ENCODE assay signal across 16 mouse cellular contexts in the genomic region with DNA sequence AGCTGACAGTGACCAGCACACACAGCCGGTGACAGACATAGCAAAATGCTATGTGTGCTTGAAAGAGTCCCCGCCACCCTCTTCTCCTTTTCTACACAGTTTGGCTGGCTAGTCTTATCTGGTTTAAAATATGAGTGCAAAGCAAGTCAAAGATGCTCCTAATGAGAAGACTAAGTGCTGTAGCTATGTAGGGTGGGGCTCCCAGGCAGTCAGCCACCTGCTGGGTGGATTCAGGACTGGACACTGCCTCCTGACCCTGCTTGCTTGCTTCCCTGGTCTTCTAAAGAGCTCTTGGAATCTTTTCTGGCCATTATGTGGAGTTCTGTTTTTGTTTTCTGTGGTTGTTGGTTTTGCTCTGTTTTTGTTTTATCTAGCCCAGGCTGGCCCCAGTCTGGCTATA.
DNase-seq lines count a peak whose midpoint lies in the region; ATAC-seq and TF ChIP-seq lines count a peak whose summit lies in the region.
"Had no signal": no experiment of that assay in that cellular context is flagged by ENCODE, and none has a peak within 500 bp of the region (broad histone marks: within the 10 kb centered on the region; RNA-seq: fewer than 3 reads in every experiment).

No protein-coding gene starts in this region.

- H3K4me2 ChIP-seq in forebrain, embryonic 11.5 days (ENCODE audit: low read depth, low read length, severe bottlenecking) = no peak overlapping the region
- no peak overlapping the region for H3K4me2 ChIP-seq in forebrain, embryonic 12.5 days
- H3K4me2 ChIP-seq: heart, embryonic 12.5 days had no signal

- peak; percentile 11 for DNase-seq in forebrain, embryonic 10.5 days (ENCODE audit: extremely low spot score, low spot score)
- no peak for DNase-seq in forebrain, embryonic 11.5 days (ENCODE audit: low spot score)
- DNase-seq in layer of hippocampus, adult 2 months (ENCODE audit: low spot score in 2 of 2) = no peak
- no peak for DNase-seq in layer of hippocampus, postnatal 25 days (ENCODE audit: extremely low spot score in 1 of 2, low spot score in 1 of 2)
- DNase-seq in limb, embryonic 10.5 days (ENCODE audit: low spot score) = peak; percentile 21
- no peak for DNase-seq in adrenal gland, postnatal 4 days (ENCODE audit: low spot score in 2 of 2)
- DNase-seq in right cerebral cortex, postnatal 14 days = no peak
- DNase-seq: kidney, adult 11 months; liver; liver, postnatal 0 days; lung, postnatal 14 days; thymus, adult 18-20 months had no signal

- no peak for TF ChIP-seq CTCF in layer of hippocampus, adult 2 months (conservative IDR thresholded peaks at IDR 0.05)

- H3K4me1 ChIP-seq in forebrain, embryonic 10.5 days = peaks cover 63% of the 10 kb centered on the region
- peaks cover 33% of the 10 kb centered on the region for H3K4me1 ChIP-seq in forebrain, embryonic 11.5 days (replicated peaks; ENCODE audit: control insufficient read depth, insufficient read depth, low read length)
- H3K4me1 ChIP-seq in forebrain, embryonic 12.5 days = peaks cover 74% of the 10 kb centered on the region
- H3K4me1 ChIP-seq in limb, embryonic 10.5 days = peaks cover 38% of the 10 kb centered on the region

- H3K27ac ChIP-seq in forebrain, embryonic 10.5 days = 0 out of 2 replicates have a peak overlapping the region, but pooled peaks have one; percentile 12
- no peak overlapping the region for H3K27ac ChIP-seq in forebrain, embryonic 11.5 days (ENCODE audit: low read depth, low read length)
- H3K27ac ChIP-seq in layer of hippocampus, adult 2 months = peak overlapping the region; percentile 93
- H3K27ac ChIP-seq in forebrain, embryonic 12.5 days = 0 out of 2 replicates have a peak overlapping the region, but pooled peaks have one; percentile 5
- no peak overlapping the region for H3K27ac ChIP-seq in limb, embryonic 10.5 days

- ATAC-seq in forebrain, embryonic 11.5 days (replicated peaks; ENCODE audit: low FRiP score) = no peak
- no peak for ATAC-seq in forebrain, embryonic 12.5 days (ENCODE audit: low FRiP score)
- ATAC-seq: CD4-positive, CD25-positive, alpha-beta regulatory T cell, adult 4 months; liver, postnatal 0 days had no signal

- 70% methylated on average over 2 of the region's 2 CpGs for WGBS in forebrain, embryonic 10.5 days
- 73% methylated on average over 2 of the region's 2 CpGs for WGBS in forebrain, embryonic 11.5 days
- 70% methylated on average over 2 of the region's 2 CpGs for WGBS in forebrain, embryonic 12.5 days
- WGBS in limb, embryonic 10.5 days = 88% methylated on average over 2 of the region's 2 CpGs

- no peaks in the 10 kb centered on the region for H3K9me3 ChIP-seq in forebrain, embryonic 10.5 days
- H3K9me3 ChIP-seq in forebrain, embryonic 11.5 days (ENCODE audit: control insufficient read depth, low read length) = no peaks in the 10 kb centered on the region
- no peaks in the 10 kb centered on the region for H3K9me3 ChIP-seq in forebrain, embryonic 12.5 days
- no peaks in the 10 kb centered on the region for H3K9me3 ChIP-seq in limb, embryonic 10.5 days (replicated peaks)
- H3K9me3 ChIP-seq: heart, embryonic 12.5 days had no signal

- no peaks in the 10 kb centered on the region for H3K36me3 ChIP-seq in forebrain, embryonic 10.5 days (replicated peaks)
- H3K36me3 ChIP-seq in forebrain, embryonic 11.5 days (ENCODE audit: control insufficient read depth, insufficient read depth, low read length) = no peaks in the 10 kb centered on the region
- H3K36me3 ChIP-seq in forebrain, embryonic 12.5 days (replicated peaks) = no peaks in the 10 kb centered on the region
- no peaks in the 10 kb centered on the region for H3K36me3 ChIP-seq in limb, embryonic 10.5 days
- H3K36me3 ChIP-seq: G1E; heart, embryonic 12.5 days had no signal

- H3K4me3 ChIP-seq in forebrain, embryonic 10.5 days = no peak overlapping the region
- no peak overlapping the region for H3K4me3 ChIP-seq in forebrain, embryonic 11.5 days (ENCODE audit: low read depth, low read length)
- H3K4me3 ChIP-seq in layer of hippocampus, adult 2 months = no peak overlapping the region
- no peak overlapping the region for H3K4me3 ChIP-seq in forebrain, embryonic 12.5 days (replicated peaks)
- no peak overlapping the region for H3K4me3 ChIP-seq in limb, embryonic 10.5 days
- H3K4me3 ChIP-seq: heart, embryonic 12.5 days had no signal

- no peak overlapping the region for H3K9ac ChIP-seq in forebrain, embryonic 11.5 days (ENCODE audit: low read length)
- no peak overlapping the region for H3K9ac ChIP-seq in forebrain, embryonic 12.5 days
- H3K9ac ChIP-seq: heart, embryonic 12.5 days; liver, postnatal 0 days had no signal

- no peaks in the 10 kb centered on the region for H3K27me3 ChIP-seq in forebrain, embryonic 10.5 days (ENCODE audit: poor library complexity, severe bottlenecking)
- no peaks in the 10 kb centered on the region for H3K27me3 ChIP-seq in forebrain, embryonic 11.5 days (ENCODE audit: control insufficient read depth, insufficient read depth, low read length)
- H3K27me3 ChIP-seq in forebrain, embryonic 12.5 days = no peaks in the 10 kb centered on the region
- H3K27me3 ChIP-seq in limb, embryonic 10.5 days (ENCODE audit: low read depth, poor library complexity, severe bottlenecking) = no peaks in the 10 kb centered on the region
- H3K27me3 ChIP-seq: heart, embryonic 12.5 days had no signal

Comparison
In these comparisons a context has a peak if more than half of its experiments do, and no peak if none do; other contexts are left out.
1. DNase-seq: peak in forebrain, embryonic 10.5 days (single experiment) and limb, embryonic 10.5 days (single experiment); none in forebrain, embryonic 11.5 days (single experiment), layer of hippocampus, adult 2 months (0 of 2), layer of hippocampus, postnatal 25 days (0 of 2), adrenal gland, postnatal 4 days (0 of 2) and right cerebral cortex, postnatal 14 days (single experiment).
2. H3K27ac ChIP-seq: peak in forebrain, embryonic 10.5 days (single experiment), layer of hippocampus, adult 2 months (single experiment) and forebrain, embryonic 12.5 days (single experiment); none in forebrain, embryonic 11.5 days (single experiment) and limb, embryonic 10.5 days (single experiment).